Mouse (Mus musculus) E14TG2a.4 (cell line): ENCODE results near the gene Cux1.

Source experiments
- CTCF ChIP-seq: conservative IDR thresholded peaks from 2 replicates; pipeline ENCODE4 v1.5.1; 2014; ENCODE audit warnings: low read length
- NANOG ChIP-seq: IDR thresholded peaks from 2 replicates; pipeline ENCODE4 v1.6.1; 2014; ENCODE audit warnings: borderline replicate concordance, low read length, mixed read lengths
- POU5F1 ChIP-seq: IDR thresholded peaks from 2 replicates; pipeline ENCODE4 v1.6.1; 2014; ENCODE audit warnings: low read length, borderline replicate concordance

- TF ChIP-seq CTCF, result no peak
- TF ChIP-seq NANOG, result no peak
- no peak for TF ChIP-seq POU5F1
These were observed 68.5 kb downstream of the Cux1 start for GRCm38 (mm10) chr5:136498741-136499140.
